Mouse (Mus musculus): ENCODE measurements at regions not wholly inside any gene's neighbourhood (a gene's known extent, or its start where the extent isn't known, plus 50 kb on each side); places are given as distances from the start of the nearest gene placed in this dataset.

DNA sequence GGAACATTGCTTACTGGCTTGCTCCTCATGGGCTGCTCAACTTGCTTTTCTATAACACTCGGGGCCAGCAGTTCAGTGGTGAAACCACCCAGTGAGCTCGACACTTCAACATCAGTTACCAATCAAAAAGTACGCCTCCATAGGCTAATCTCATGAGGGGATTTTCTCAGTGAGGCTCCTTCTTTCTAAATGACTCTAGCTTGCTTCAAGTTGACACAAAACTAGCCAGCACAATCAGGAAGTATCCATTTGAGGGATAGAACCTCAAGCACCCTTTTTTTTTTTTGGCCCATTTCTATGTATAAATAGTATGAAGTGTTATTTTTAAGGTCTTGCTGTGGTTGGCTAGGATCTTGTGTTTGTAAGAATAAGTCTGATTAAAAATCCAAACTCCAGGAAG is 321.7 kb upstream of the Ubash3b start:
- DNase-seq = no peak

DNA sequence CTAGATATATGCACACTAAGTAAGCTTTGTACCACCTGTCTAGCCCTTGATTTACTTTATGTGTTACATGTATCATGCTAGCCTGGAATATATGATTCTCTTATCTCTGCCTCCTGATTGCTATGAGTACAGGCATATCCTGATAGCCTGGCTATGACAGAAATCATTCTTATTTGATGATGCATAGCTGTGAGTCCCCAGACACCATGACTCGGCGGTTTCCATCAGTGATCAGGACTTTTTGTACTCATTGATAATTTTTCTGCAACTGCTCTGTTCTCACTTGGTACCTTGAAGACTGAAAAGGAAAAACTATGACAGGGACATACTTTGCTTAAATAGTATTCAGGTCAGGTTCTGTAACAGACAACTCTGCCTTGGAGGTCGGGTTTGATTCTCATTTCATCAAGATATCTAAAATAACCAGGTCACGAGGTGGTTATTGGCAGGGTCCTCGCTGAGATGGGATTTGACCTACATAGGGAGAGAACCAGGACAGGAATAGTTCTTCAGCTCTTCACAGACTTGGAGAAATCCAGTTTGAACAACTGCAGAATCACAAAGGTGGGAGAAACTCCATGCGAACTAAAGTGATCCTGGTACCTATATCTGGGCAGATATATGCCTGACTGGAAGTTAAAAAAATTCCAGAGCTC is 320.2 kb upstream of the Ubash3b start:
- DNase-seq = no peak

DNA sequence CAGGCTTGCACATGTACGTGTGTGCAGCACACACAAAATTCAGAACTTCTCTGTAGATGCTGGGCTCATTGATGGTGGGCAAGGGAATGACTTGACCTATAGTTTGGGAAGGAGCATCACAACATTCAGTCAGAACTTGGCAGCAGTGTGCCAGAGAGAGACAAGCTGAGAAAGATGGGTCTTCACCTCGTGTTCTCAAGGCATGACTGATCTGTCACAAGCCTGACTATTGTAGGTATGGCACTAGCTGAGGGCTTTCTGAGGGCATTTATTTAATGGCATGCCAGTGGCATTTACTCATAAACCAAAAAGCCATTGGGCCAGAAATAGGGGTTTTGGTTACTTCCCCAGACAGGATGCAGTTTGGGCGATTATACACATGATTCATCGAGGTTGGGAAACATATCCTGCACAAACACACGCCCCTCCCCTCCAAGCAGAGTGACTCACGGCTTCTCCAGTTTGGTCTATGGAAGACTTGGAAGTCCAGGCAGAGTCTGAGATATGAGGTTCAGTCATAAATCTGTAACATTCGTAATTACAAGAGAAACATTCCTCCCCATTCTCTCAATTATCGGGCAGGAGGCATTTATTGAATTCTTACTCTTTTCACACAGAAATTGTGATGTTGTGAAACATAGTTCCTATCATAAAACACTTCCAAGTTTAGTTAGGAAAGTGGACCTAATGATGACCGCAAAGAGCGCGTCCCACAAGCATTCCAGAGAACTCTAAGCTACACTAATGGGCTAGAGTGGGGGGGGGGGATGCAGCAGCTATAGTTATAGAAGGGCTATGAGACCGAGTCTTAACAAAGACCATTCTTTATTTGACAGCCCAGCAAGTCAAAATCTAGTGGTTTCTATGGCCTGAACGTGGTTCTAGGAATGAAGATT is 318.6 kb upstream of the Ubash3b start:
- peak; percentile 69 to 73 for DNase-seq

DNA sequence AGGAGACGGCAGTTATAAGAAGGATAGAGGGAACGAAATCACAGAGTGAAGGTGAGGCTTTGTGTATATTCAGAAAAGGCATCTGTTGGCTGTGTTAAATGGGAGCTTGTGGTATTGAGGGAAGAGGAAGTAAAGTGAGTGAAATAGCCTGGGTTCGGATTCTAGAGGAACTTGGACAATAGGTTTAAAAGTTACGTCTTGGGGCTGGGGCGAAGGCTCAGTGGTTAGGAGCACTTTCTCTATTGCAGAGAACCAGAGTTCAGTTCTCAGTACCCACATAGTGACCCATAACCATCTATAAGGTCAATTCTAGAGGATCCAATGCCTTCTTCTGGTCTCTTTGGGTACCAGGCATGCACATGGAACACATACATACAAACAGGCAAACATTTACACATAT is 317.6 kb upstream of the Ubash3b start:
- no peak for DNase-seq

DNA sequence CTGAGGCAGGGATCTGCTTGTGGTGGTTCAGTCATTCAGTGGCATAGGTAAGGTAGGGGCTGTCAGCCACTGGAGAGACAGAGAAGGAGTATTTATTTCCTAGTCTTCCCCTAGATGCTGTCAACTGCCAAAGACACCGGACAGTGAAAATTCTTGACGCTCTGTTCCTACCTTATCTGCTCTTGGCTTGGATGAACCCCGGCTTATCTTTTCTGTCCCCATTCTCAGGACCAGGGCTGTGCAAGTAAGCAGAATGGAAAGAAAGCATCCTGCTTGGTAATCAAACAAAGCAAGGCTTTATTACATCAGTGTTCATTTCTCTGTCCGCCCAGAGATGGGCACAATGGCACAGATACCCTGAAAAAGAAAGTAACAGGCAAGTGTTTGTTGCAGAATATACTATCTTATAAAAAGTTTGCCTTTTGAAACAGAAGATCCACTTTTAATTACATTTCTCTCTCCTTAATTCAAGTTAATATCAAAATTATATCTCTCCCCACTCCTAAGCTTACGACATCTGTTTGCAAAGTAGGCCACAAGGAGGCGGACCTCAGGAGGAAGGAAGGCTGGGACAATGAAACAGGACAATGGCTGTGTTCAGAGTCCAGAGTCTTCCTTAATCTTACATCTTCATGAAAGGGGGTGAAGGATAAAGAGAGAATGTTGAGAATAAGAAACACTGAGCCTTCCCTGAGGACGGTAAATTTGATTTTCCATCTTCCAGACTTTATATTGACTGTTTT is 316.8 kb upstream of the Ubash3b start:
- no peak for DNase-seq

DNA sequence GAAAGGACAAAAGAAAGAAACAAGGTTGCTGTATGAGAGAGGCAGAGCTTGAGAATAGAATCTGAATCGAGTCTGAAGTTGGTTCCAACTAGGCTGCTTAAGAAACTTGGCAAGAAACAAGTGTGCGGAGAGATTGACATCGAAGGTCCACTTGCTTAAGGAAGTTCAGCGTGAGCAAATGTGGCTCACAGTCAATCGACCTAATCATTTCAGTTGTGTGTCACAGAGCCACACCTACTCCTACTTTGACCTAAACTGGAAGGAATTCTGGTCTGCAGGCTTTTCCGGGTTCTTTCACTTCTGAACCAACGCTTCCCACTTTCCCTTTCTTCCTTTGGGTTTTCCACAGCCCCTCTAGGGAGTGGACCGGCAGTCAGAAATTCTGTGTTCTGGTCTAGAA is 313.8 kb upstream of the Ubash3b start:
- peak in 1 of 2 experiments; percentile 5 for DNase-seq

DNA sequence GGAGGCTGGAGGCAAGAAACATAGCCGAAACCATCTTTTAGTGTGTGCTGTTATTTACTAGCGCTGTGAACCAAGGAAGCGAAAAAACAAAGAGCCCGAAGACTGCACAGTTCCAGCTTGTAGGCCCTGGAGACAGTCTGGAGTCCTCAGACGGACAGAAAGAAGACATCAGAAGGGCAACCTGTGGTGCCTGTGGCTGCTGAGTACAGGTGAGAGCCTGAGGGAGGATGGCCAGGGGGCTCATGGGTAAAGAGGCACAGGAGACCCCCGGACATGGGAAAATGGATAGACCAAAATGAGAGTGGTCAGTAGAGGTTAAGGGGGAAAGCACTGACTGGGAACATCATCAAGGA is 313.4 kb upstream of the Ubash3b start:
- DNase-seq = no peak

DNA sequence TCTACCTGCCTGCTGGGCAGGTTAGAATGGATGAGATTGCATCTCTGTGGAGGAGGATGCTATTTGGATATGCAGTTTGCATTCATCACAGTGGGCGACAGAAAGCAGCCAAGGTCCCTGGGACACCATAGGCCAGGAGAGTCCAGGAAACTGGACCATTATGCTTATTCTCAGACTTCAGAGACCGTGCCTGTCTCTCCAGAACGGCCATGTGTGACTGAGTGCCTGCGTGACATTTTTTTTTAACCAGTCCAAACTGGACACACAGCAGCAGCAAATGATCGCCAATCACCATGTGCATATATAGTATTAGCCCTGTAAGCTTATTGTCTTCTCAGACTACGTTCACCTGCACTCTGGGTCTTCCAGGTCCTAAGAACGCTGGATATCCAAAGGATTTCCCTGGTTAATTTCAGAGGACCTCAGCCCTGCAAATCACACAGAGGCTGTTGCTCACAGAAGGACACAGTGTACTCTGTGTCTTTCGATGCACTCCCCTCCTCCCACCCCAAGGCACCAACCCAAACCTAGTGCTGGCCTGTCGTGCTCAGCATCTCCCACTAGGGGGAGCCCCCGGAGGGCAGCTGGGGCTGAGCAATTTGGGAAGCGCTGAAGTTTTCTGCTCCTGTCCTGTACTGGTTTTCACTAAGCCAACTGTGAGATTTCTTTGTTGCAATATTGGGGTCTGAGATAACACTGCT is 312.9 kb upstream of the Ubash3b start:
- DNase-seq = peak; percentile 87 to 93

DNA sequence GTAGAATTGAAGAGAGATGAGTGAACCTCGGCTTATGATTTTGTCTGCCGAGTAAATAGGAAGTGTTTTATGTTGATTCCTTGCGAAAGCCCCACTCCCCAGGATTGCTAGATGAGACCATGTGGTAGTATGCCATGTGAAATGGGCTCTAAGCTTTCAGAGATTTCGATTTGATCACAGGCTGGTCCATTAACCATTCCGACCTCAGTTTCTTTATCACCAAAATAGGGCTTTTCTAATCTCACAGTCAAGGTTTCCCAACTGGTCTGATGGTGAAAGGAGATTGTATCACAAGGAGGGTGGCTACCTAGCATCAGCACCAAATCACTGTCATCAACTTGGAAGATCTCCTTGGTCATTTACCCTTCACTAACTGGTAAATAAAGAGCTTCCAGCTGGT is 312.0 kb upstream of the Ubash3b start:
- DNase-seq = no peak

DNA sequence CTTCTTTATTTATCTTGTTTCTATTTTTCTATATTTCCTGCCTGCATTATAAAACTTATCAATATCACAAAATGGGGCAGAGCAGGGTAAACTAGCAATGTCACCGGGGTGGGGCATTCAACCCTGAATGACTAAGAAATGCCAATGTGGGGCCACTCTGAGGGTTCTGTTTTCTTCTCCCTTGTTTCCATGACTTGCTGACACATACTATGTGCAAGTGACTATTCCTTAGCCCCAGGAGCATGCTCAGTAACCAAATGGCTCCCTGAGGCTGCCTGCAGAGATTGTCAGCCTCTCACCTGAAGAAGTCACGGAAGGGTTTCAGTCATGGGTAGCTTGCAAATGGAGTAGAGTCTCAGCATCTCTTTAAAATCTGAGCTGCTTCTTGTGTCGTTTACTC is 309.8 kb upstream of the Ubash3b start:
- DNase-seq = no peak

DNA sequence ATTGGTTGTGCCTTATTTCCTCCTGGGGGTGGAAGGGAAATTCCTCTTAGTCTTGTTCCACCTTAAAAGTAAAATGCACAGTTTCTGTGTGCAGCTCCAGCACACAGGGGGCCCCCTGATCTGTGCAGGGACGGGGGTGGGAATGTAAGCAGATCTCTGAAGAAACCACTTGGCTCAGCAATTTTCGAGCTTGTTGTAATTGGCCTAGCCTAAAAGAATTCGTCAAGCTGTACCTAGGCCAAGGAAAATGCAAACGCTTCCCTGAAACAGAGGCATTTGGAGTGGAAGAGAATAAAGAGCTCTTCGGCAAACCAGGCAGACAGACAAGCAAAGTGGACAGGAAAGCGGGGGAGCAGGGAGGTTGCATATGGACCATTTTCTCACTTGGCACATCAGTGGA is 308.5 kb upstream of the Ubash3b start:
- no peak for DNase-seq

DNA sequence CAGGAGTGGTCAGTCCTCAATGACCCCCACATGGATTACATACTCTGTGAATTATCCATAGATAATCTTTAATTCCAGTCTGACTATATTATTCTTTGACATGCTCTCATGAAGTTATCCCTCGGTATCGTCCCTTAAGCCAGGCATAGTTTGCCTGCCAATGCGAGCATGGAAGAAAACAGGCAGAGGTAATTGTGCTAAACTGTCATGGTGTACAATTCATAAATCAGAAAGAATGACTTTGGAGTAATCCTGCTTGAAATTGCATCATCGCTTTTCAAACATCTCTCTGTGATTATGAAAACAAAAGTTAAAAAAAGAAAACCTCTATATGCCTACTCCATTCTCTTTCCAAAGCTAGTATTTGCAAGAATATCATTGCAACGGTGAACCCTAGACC is 307.9 kb upstream of the Ubash3b start:
- no peak for DNase-seq

DNA sequence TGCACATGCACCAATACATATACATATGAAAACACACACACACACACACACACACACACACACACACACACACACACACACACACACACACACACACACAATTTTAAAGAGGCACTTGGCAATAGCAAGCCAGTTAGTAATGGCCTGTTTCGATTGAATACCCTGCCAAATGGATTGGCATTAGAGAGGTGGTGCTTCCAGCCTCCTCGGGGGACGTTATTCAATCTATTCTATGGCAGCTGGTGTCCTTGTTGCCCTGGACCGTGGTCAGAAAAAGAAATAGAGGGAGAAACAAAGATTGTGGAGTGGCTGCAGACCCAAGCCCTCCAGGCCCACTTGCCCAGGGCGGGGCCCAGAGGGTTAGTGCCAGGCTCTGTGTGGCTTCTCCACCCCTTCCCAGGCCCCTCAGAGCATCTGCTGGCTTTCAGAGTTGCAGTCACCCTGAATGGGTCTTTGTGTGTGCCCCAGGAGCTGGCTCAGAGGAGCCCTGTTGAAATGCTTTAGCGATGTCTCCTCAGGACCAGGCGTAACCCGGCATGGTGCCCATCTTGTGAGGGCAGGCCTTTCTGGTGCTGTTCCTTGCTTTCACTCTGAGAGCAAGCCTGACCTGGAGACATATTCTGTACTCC is 302.7 kb upstream of the Ubash3b start:
- DNase-seq = no peak

DNA sequence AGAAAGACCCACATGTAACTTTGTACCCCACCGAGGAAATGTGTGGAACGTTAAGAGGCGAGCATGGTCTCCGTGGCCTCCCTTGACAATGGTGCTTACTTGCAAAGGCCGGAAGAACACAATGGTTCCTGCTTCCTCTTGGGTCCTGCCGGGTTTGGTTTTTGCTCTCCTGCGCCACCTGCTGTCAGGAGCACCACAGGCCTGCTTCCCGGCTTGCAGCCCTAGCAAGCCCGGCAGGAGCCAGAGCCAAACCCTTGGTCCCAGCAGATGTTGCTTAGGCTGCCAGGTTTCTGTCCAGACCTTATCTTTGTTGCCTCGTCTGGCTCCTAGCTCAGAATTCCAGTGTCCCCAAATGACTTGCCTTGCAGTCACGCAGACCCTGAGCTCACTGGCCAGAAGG is 300.2 kb upstream of the Ubash3b start:
- peak; percentile 91 to 93 for DNase-seq

DNA sequence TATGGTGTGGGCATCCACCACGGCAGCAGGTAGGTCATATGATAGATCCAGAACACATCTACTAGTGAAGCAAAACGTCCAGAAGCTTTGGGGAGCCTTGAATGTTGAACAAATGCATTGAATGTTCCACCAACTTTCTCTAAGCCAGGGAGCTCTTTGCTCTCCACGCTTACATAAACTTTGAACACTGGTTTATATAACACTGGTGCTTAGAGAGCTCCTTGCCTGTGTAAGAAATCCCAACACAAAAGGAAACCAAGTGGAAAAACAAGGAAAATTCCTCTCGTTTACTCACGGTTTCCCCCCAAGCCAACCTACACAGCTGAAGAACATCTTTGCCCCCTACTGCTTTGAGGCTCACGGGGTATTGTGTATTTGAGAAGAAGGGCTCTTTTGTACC is 299.2 kb upstream of the Ubash3b start:
- DNase-seq = no peak

DNA sequence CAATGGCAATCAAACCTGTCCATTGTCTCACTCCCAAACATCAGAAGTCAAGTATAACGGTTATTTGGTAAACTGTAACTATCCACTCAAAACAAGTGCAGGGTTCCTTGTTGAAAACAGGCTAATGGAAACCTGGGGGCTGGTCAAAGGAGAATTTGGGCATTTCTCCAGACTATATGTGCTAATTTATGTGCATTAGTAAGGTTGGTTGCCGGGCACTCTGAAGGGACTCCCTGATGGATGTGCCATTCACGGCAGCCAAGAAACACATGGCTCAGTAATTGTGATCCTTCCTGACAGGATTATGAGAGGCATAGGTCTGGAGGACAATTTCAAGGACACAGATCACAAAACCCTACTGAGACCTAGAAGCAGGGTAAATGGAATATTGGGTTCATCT is 295.5 kb upstream of the Ubash3b start:
- no peak for DNase-seq

DNA sequence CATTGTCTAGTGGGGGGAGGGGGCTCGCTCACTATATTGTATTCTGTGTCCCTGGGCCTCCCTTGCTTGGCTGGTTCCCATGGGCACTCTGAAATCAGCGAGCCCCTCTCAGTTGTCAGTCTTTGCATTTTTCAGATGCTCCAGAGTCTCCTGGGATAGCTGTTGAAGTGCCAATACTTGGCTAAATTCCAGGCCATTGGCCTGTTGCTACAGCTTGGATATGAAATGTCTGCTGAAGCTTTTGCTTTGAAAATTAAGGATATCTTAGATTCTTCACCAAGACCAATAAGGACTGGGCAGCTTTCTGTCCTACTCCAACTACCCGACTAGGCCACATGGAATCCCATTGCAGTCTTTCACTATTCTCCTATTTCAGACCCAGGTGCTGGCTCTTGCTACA is 290.2 kb upstream of the Ubash3b start:
- DNase-seq = no peak

DNA sequence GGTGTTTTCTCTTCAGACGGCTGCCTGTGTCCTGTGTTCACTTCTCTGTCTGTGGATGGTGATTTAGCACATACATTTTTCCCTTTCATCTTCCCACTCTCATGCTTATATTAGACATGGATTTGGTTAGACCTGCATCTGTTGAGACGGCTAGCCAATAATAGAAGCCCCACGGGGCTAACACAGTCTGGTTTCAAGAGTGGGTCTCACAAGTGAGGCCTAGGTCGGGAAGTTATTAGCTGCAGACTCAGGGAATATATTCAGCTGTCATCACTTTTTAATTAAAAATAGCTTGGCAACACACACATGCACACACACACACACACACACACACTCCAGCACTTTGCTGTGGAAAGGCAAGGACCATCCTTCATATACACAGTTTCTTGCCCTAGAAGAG is 287.7 kb upstream of the Ubash3b start:
- no peak for DNase-seq

DNA sequence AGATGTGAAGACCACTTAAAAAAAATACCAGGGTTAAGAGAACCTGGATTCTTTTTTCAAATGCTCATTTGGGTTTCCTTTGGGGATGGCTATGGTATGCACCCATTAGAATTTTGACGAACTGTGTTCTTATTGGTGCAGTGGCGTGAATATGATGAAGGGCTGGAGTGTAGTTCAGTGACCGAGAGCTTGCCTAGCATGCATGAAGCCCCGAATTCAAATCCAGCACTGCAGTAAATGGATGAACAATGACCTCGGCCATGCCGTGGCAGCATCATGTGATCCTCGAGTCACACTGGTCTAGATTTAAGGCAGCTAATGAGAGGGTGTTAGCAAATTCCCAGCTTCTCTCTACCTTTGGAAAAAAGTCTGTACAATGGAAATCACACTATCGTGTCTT is 286.4 kb upstream of the Ubash3b start:
- no peak for DNase-seq

DNA sequence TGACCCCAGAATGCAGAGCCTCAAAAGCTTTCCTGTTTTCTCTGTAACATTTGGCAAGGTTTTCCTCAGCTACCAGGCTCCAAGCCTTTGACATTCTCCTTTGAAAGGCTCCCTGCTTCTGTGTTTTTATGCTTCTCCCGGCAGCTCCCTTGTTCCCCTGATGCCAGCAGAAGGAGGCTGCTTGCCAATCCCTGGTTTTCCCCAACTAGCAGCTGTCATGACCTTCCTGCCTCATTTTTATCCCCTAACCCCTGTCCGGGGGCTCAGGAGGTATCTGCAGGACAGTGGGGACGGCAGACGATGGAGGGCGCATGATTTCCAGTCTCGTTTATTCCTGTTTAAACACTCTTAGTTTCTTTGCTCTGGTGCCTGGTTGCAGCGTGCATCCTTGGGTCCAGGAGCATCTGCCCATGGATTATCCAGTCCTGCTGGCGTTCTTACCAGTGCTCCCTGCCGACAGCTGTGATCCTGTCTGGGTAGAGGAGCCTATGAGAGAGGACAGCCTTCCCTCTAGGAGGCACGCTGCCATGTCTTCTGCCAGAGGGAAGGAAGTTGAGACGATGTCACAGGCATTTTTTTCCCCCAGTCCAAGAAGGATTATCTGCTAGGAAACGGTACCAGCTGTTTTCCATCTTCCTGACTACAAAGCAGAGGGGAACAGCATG is 285.8 kb upstream of the Ubash3b start:
- DNase-seq = peak in 1 of 2 experiments; percentile 20

DNA sequence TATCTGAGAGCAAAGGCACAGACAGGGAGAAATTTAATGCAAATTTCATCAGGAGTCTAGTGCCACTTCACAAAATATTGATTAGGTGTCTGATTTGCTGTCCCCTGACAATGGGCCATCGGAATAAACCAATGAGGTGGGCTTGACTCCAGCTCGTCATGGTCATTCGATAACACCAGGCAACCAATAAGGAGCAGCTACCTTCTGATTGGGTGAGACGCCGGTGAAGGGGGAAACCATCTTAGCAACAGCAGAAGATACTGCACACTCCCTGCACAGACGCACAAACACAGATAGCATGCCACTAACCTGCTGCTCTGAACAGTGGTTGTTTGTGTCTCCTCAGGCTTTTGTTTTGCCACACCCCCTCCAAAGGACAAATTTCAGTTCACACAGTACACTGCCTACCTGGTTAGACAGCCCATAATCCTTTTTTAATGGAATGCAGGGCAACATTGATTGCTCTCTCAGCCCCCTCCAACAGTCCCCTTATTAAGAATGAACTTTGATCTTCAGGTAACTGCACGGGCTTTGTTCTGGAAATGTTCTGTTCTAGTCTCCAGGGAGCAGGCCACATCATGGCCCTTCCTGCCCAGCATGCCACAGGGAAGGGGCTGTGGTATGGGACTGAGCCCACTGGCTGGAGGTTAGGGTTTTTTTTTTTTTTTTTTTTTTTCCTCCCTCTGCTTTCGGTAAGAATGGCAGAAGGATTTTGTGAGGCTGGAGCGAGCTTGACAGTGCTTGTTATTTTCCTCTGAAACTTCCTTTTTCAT is 285.1 kb upstream of the Ubash3b start:
- no peak for DNase-seq

Data from adrenal gland, postnatal 36 days (tissue).